9 mouse cellular contexts compared by ENCODE assay signal in genomic region chr10:81550257-81550656, GRCm38 (mm10). TPM values are rescaled to one million over a fixed set of nuclear protein-coding genes. Genes with fewer than 3 reads are reported as not detected.
DNase-seq lines count a peak whose midpoint lies in the region; ATAC-seq lines count a peak whose summit lies in the region.
"Had no signal": no experiment of that assay in that cellular context is flagged by ENCODE, and none has a peak within 500 bp of the region (broad histone marks: within the 10 kb centered on the region; RNA-seq: fewer than 3 reads in every experiment).

No protein-coding gene starts in this region.

- DNase-seq in adrenal gland, adult (ENCODE audit: inconsistent age in 2 of 2, low spot score in 1 of 2), result peak; percentile 70 to 84
- DNase-seq in adrenal gland, adult 8-10 months, result no peak
- peak; percentile 70 for DNase-seq in midbrain, embryonic 14.5 days
- DNase-seq in cerebellum, postnatal 25 days, result peak; percentile 71 to 81
- DNase-seq in mesoderm, embryonic 11.5 days (ENCODE audit: low read depth, low spot score), result peak; percentile 79
- peak; percentile 93 for DNase-seq in thymus, postnatal 4 days

- no peak for ATAC-seq in midbrain, embryonic 14.5 days (ENCODE audit: low FRiP score, low TSS enrichment)
- no peak for ATAC-seq in midbrain, embryonic 13.5 days
- ATAC-seq in intestine, embryonic 16.5 days, result no peak

- WGBS in midbrain, embryonic 14.5 days, result 17% methylated on average over 7 of the region's 7 CpGs
- 9% methylated on average over 7 of the region's 7 CpGs for whole genome bisulfite sequencing in midbrain, embryonic 13.5 days
- 17% methylated on average over 7 of the region's 7 CpGs for WGBS in intestine, embryonic 16.5 days

- no peaks in the 10 kb centered on the region for H3K36me3 ChIP-seq in midbrain, embryonic 14.5 days (ENCODE audit: control insufficient read depth, insufficient read depth, low read length)
- no peaks in the 10 kb centered on the region for H3K36me3 ChIP-seq in midbrain, embryonic 13.5 days
- no peaks in the 10 kb centered on the region for H3K36me3 ChIP-seq in intestine, embryonic 16.5 days (ENCODE audit: control insufficient read depth, insufficient read depth, low read length)
- H3K36me3 ChIP-seq: heart, embryonic 15.5 days had no signal

- no peaks in the 10 kb centered on the region; the same call in 1 of the 2 replicates for H3K27me3 ChIP-seq in midbrain, embryonic 14.5 days (ENCODE audit: control insufficient read depth, insufficient read depth, low read length)
- H3K27me3 ChIP-seq in midbrain, embryonic 13.5 days, result no peaks in the 10 kb centered on the region
- H3K27me3 ChIP-seq in intestine, embryonic 16.5 days (replicated peaks; ENCODE audit: control insufficient read depth, insufficient read depth, low read length), result no peaks in the 10 kb centered on the region
- H3K27me3 ChIP-seq: heart, embryonic 15.5 days had no signal

- no peak overlapping the region for H3K27ac ChIP-seq in midbrain, embryonic 14.5 days (replicated peaks; ENCODE audit: low read depth, low read length)
- H3K27ac ChIP-seq in midbrain, embryonic 13.5 days, result no peak overlapping the region
- H3K27ac ChIP-seq in intestine, embryonic 16.5 days (ENCODE audit: low read length), result peak overlapping the region; percentile 92
- H3K27ac ChIP-seq: heart, embryonic 15.5 days had no signal

- H3K9ac ChIP-seq in midbrain, embryonic 14.5 days (replicated peaks; ENCODE audit: low read length), result no peak overlapping the region
- no peak overlapping the region for H3K9ac ChIP-seq in midbrain, embryonic 13.5 days (replicated peaks)
- H3K9ac ChIP-seq in intestine, embryonic 16.5 days (ENCODE audit: low read depth, low read length), result peak overlapping the region; percentile 33; the same call in 1 of the 2 replicates
- H3K9ac ChIP-seq: heart, embryonic 15.5 days had no signal

- H3K4me2 ChIP-seq in midbrain, embryonic 14.5 days (ENCODE audit: low read length), result no peak overlapping the region
- no peak overlapping the region for H3K4me2 ChIP-seq in midbrain, embryonic 13.5 days (replicated peaks)
- no peak overlapping the region for H3K4me2 ChIP-seq in intestine, embryonic 16.5 days (ENCODE audit: low read depth, low read length)
- H3K4me2 ChIP-seq: heart, embryonic 15.5 days had no signal

- 0 out of 2 replicates have a peak, but pooled peaks cover 4% of the 10 kb centered on the region for H3K4me1 ChIP-seq in midbrain, embryonic 14.5 days (ENCODE audit: control insufficient read depth, insufficient read depth, low read length)
- peaks cover 4% of the 10 kb centered on the region for H3K4me1 ChIP-seq in midbrain, embryonic 13.5 days (replicated peaks)
- H3K4me1 ChIP-seq in intestine, embryonic 16.5 days (ENCODE audit: control insufficient read depth, insufficient read depth, low read length), result peaks cover 21% of the 10 kb centered on the region

- H3K4me3 ChIP-seq in midbrain, embryonic 14.5 days (replicated peaks; ENCODE audit: low read depth, low read length), result no peak overlapping the region
- H3K4me3 ChIP-seq in midbrain, embryonic 13.5 days (replicated peaks), result no peak overlapping the region
- no peak overlapping the region for H3K4me3 ChIP-seq in intestine, embryonic 16.5 days (ENCODE audit: low read length)
- H3K4me3 ChIP-seq: heart, embryonic 15.5 days had no signal

- no peaks in the 10 kb centered on the region for H3K9me3 ChIP-seq in midbrain, embryonic 14.5 days (ENCODE audit: control insufficient read depth, low read length)
- H3K9me3 ChIP-seq in midbrain, embryonic 13.5 days, result no peaks in the 10 kb centered on the region
- no peaks in the 10 kb centered on the region for H3K9me3 ChIP-seq in intestine, embryonic 16.5 days (ENCODE audit: control insufficient read depth, low read length)

RNA-seq across cellular contexts. Expression of gene Gna11, which starts 5.3 kb away (rescaled TPM):
- total RNA-seq in adrenal gland, adult 8-10 months (2022), result 100 to 1,000 TPM in 2 of 4 experiments, 10 to 100 TPM in 2; 90.2 to 105 (median 98.1) TPM
- polyA plus RNA-seq in midbrain, embryonic 14.5 days (2014; fragmentation: Nextera tagmentation; extraction: Ambion mirVana), result 86.7 and 102 TPM in 2 replicates
- polyA plus RNA-seq in midbrain, embryonic 13.5 days (2015; fragmentation: Nextera tagmentation; extraction: Ambion mirVana), result 74.5 and 77.1 TPM in 2 replicates
- 296 and 339 TPM in 2 replicates for polyA plus RNA-seq in intestine, embryonic 16.5 days (2015; fragmentation: Nextera tagmentation; extraction: Ambion mirVana)

RNA-seq across cellular contexts. Expression of gene Aes, which starts 9.0 kb away (rescaled TPM):
- total RNA-seq in adrenal gland, adult 8-10 months (2022), result 1,000 to 10,000 TPM in 3 of 4 experiments, 100 to 1,000 TPM in 1; 989 to 1,424 (median 1,166) TPM
- polyA plus RNA-seq in midbrain, embryonic 14.5 days (2014; fragmentation: Nextera tagmentation; extraction: Ambion mirVana), result 485 and 707 TPM in 2 replicates
- polyA plus RNA-seq in midbrain, embryonic 13.5 days (2015; fragmentation: Nextera tagmentation; extraction: Ambion mirVana), result 451 and 572 TPM in 2 replicates
- 473 and 518 TPM in 2 replicates for polyA plus RNA-seq in intestine, embryonic 16.5 days (2015; fragmentation: Nextera tagmentation; extraction: Ambion mirVana)

RNA-seq across cellular contexts. Expression of gene Tle2, which starts 24.1 kb away (rescaled TPM):
- 100 to 1,000 TPM in 2 of 4 experiments, 10 to 100 TPM in 2; 50.6 to 211 (median 117) TPM for total RNA-seq in adrenal gland, adult 8-10 months (2022)
- 20.4 and 25.7 TPM in 2 replicates for polyA plus RNA-seq in midbrain, embryonic 14.5 days (2014; fragmentation: Nextera tagmentation; extraction: Ambion mirVana)
- polyA plus RNA-seq in midbrain, embryonic 13.5 days (2015; fragmentation: Nextera tagmentation; extraction: Ambion mirVana), result 23.6 and 26.2 TPM in 2 replicates
- polyA plus RNA-seq in intestine, embryonic 16.5 days (2015; fragmentation: Nextera tagmentation; extraction: Ambion mirVana), result 12.6 and 13.6 TPM in 2 replicates

RNA-seq across cellular contexts. Expression of gene Gna15, which starts 26.2 kb away (rescaled TPM):
- 1 to 10 TPM in 3 of 4 experiments, under 1 TPM in 1; 0.70 to 2.2 (median 1.6) TPM for total RNA-seq in adrenal gland, adult 8-10 months (2022)
- polyA plus RNA-seq in midbrain, embryonic 14.5 days (2014; fragmentation: Nextera tagmentation; extraction: Ambion mirVana), result 0.69 and 0.88 TPM in 2 replicates
- polyA plus RNA-seq in midbrain, embryonic 13.5 days (2015; fragmentation: Nextera tagmentation; extraction: Ambion mirVana), result 0.94 and 1.0 TPM in 2 replicates
- 1.1 and 1.5 TPM in 2 replicates for polyA plus RNA-seq in intestine, embryonic 16.5 days (2015; fragmentation: Nextera tagmentation; extraction: Ambion mirVana)

RNA-seq across cellular contexts. Expression of gene S1pr4, which starts 50.3 kb away (rescaled TPM):
- 1 to 10 TPM in 2 of 4 experiments, under 1 TPM in 2; 0.56 to 1.7 (median 0.92) TPM for total RNA-seq in adrenal gland, adult 8-10 months (2022)
- 0.34 and 0.47 TPM in 2 replicates for polyA plus RNA-seq in midbrain, embryonic 14.5 days (2014; fragmentation: Nextera tagmentation; extraction: Ambion mirVana)
- 0.64 and 0.77 TPM in 2 replicates for polyA plus RNA-seq in midbrain, embryonic 13.5 days (2015; fragmentation: Nextera tagmentation; extraction: Ambion mirVana)
- polyA plus RNA-seq in intestine, embryonic 16.5 days (2015; fragmentation: Nextera tagmentation; extraction: Ambion mirVana), result 0.86 and 0.99 TPM in 2 replicates
